Mouse (Mus musculus) bone marrow macrophage, adult 2 months (primary cell): ENCODE results near the gene Mtrex.

Experiments used
- CTCF ChIP-seq: IDR thresholded peaks from 2 replicates; pipeline ENCODE4 v1.5.1; 2012; ENCODE audit warnings: low read depth, mild to moderate bottlenecking, low read length, moderate library complexity
- POLR2A ChIP-seq: IDR thresholded peaks from 2 replicates; pipeline ENCODE4 v1.6.1; 2012; ENCODE audit warnings: mild to moderate bottlenecking, low read depth, low read length, borderline replicate concordance

DNA sequence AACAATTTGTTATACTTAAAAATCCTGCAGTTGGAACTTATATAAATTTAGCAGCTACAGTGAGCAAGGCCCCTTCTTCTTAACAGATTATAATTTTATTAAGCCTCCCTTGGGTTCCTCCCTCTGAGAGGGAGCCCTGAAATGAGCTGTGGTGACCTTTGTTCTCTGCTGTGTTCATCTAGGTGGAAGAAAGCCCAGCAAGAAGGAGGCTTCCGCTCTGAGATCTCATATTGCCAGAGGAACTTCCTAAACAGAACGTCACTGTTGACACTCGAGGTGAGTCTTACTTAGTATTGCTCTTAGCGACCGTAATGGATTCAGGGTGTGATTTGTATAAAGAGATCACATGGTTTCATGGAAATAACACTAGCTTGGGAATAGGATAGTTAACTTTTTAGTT is 35.9 kb upstream of the Mtrex start:
- TF ChIP-seq POLR2A (no peak), CTCF (no peak)
